10 mouse cellular contexts compared by ENCODE assay signal in genomic region chr3:135522618-135523355, GRCm38 (mm10). TPM values are rescaled to one million over a fixed set of nuclear protein-coding genes. Genes with fewer than 3 reads are reported as not detected.
A peak's percentile ranks its signal among the peaks of the same experiment; 100 is the strongest.
DNase-seq lines count a peak whose midpoint lies in the region; ATAC-seq and TF ChIP-seq lines count a peak whose summit lies in the region.
"Had no signal": no experiment of that assay in that cellular context is flagged by ENCODE, and none has a peak within 500 bp of the region (broad histone marks: within the 10 kb centered on the region; RNA-seq: fewer than 3 reads in every experiment).

No protein-coding gene starts in this region.

- H3K4me1 ChIP-seq in kidney, embryonic 14.5 days (ENCODE audit: control insufficient read depth, insufficient read depth, low read length): peaks cover 8% of the 10 kb centered on the region; the same call in 1 of the 2 replicates
- peaks cover 15% of the 10 kb centered on the region for H3K4me1 ChIP-seq in embryonic fibroblast, embryonic 13.5 days (ENCODE audit: control insufficient read depth, insufficient read depth, low read length)
- H3K4me1 ChIP-seq in liver, embryonic 15.5 days (replicated peaks): no peaks in the 10 kb centered on the region; the same call in 1 of the 2 replicates

- no peak overlapping the region for H3K4me3 ChIP-seq in kidney, embryonic 14.5 days (ENCODE audit: low read length)
- H3K4me3 ChIP-seq in embryonic fibroblast, embryonic 13.5 days (ENCODE audit: insufficient read depth, low read length): no peak overlapping the region
- no peak overlapping the region for H3K4me3 ChIP-seq in liver, embryonic 15.5 days (replicated peaks)

- no peaks in the 10 kb centered on the region for H3K36me3 ChIP-seq in kidney, embryonic 14.5 days (ENCODE audit: control insufficient read depth, insufficient read depth, low read length)
- 0 out of 2 replicates have a peak, but pooled peaks cover 2% of the 10 kb centered on the region for H3K36me3 ChIP-seq in liver, embryonic 15.5 days (replicated peaks)

- 46% methylated on average over 16 of the region's 16 CpGs for WGBS in kidney, embryonic 14.5 days
- 44% methylated on average over 16 of the region's 16 CpGs for WGBS in liver, embryonic 15.5 days (ENCODE audit: insufficient replicate concordance)

- H3K27ac ChIP-seq in kidney, embryonic 14.5 days (ENCODE audit: low read depth, low read length): peak overlapping the region; percentile 32; the same call in 1 of the 2 replicates
- 0 out of 2 replicates have a peak overlapping the region, but pooled peaks have one; percentile 8 for H3K27ac ChIP-seq in embryonic fibroblast, embryonic 13.5 days (ENCODE audit: insufficient read depth, low read length)
- H3K27ac ChIP-seq in liver, embryonic 15.5 days (replicated peaks): no peak overlapping the region

- ATAC-seq in kidney, embryonic 14.5 days (ENCODE audit: low FRiP score, low TSS enrichment): peak; percentile 47; the same call in 1 of the 2 replicates
- ATAC-seq in liver, embryonic 15.5 days (ENCODE audit: insufficient read depth): peak; percentile 22; the same call in 1 of the 2 replicates
- ATAC-seq in monocyte, adult 5-6 weeks (replicated peaks; ENCODE audit: insufficient number of reproducible peaks, low FRiP score, low TSS enrichment, poor library complexity, severe bottlenecking): no peak

- DNase-seq in kidney, postnatal 10 days: no peak
- DNase-seq in NIH3T3 (ENCODE audit: low read depth): peak; percentile 17
- no peak for DNase-seq in left cerebral cortex, adult 8-10 months (ENCODE audit: low spot score in 2 of 2)
- no peak for DNase-seq in frontal cortex, postnatal 14 days (ENCODE audit: low spot score in 2 of 2)
- DNase-seq: left cerebral cortex, postnatal 4 days had no signal

- H3K4me2 ChIP-seq in kidney, embryonic 14.5 days (replicated peaks; ENCODE audit: low read depth, low read length): peak overlapping the region; percentile 21
- peak overlapping the region; percentile 27 for H3K4me2 ChIP-seq in liver, embryonic 15.5 days

- TF ChIP-seq POLR2A in embryonic fibroblast, embryonic 13.5 days (IDR thresholded peaks at IDR 0.05; ENCODE audit: low read depth, low read length): no peak

- no peaks in the 10 kb centered on the region for H3K27me3 ChIP-seq in kidney, embryonic 14.5 days (ENCODE audit: control insufficient read depth, insufficient read depth, low read length)
- no peaks in the 10 kb centered on the region for H3K27me3 ChIP-seq in liver, embryonic 15.5 days
- H3K27me3 ChIP-seq: Patski had no signal

- no peak overlapping the region for H3K9ac ChIP-seq in kidney, embryonic 14.5 days (ENCODE audit: low read depth, low read length)
- H3K9ac ChIP-seq in liver, embryonic 15.5 days: no peak overlapping the region

- no peak for TF ChIP-seq CTCF in embryonic fibroblast, embryonic 13.5 days (IDR thresholded peaks at IDR 0.05; ENCODE audit: borderline replicate concordance, insufficient read depth, low read length)

- no peaks in the 10 kb centered on the region for H3K9me3 ChIP-seq in kidney, embryonic 14.5 days (ENCODE audit: control insufficient read depth, low read length)
- no peaks in the 10 kb centered on the region for H3K9me3 ChIP-seq in liver, embryonic 15.5 days (replicated peaks)

RNA-seq across cellular contexts. Expression of gene Manba, which starts 37.4 kb away (rescaled TPM):
- polyA plus RNA-seq in kidney, embryonic 14.5 days (2014; fragmentation: Nextera tagmentation; extraction: Ambion mirVana): 8.2 and 23.2 TPM in 2 replicates
- polyA plus RNA-seq in embryonic fibroblast, embryonic 13.5 days (2011; ENCODE audit: insufficient read length, low read depth, missing spikeins): 12.9 and 21.7 TPM in 2 replicates
- polyA plus RNA-seq in liver, embryonic 15.5 days (2015; fragmentation: Nextera tagmentation; extraction: Ambion mirVana): 5.8 and 6.6 TPM in 2 replicates
- 41.5 to 56.4 TPM (median 47.4 TPM) in 3 replicates for total RNA-seq in monocyte, adult 5-6 weeks (2017)
- total RNA-seq in left cerebral cortex, adult 8-10 months (2022): 10 to 100 TPM in 3 of 4 experiments, 1 to 10 TPM in 1; 9.9 to 17.0 (median 11.9) TPM
